Comparison of ENCODE assay signal across 8 mouse cellular contexts in genomic region chr7:6283451-6284075, GRCm38 (mm10). TPM values are rescaled to one million over a fixed set of nuclear protein-coding genes. Genes with fewer than 3 reads are reported as not detected.
A peak's percentile ranks its signal among the peaks of the same experiment; 100 is the strongest.
DNase-seq lines count a peak whose midpoint lies in the region; ATAC-seq lines count a peak whose summit lies in the region.

No protein-coding gene starts in this region.

- peak; percentile 64 for ATAC-seq in activated CD4-positive, CD25-positive, alpha-beta regulatory T cell, adult 4 months
- peak; percentile 69 for ATAC-seq in common myeloid progenitor, adult 5-6 weeks (replicated peaks; ENCODE audit: low read depth, poor library complexity, severe bottlenecking)
- ATAC-seq in megakaryocyte progenitor cell, adult 5-6 weeks (replicated peaks; ENCODE audit: poor library complexity): peak; percentile 65

- DNase-seq in gastrocnemius, adult 8-10 months (ENCODE audit: low spot score in 2 of 2): peak; percentile 51 to 57
- DNase-seq in induced T-regulatory cell, adult 2 months (ENCODE audit: low read depth): peak; percentile 94
- peak; percentile 71 to 87 for DNase-seq in left cerebral cortex, adult 9 months (ENCODE audit: low spot score in 2 of 2)
- peak; percentile 79 for DNase-seq in right cerebral cortex, postnatal 14 days
- DNase-seq in yolk sac, embryonic 10.5 days (ENCODE audit: low spot score): peak; percentile 90

RNA-seq across cellular contexts. Expression of gene Zfp667, which starts 2.8 kb away (rescaled TPM):
- polyA plus RNA-seq in activated CD4-positive, CD25-positive, alpha-beta regulatory T cell, adult 4 months (2017; shearing (Covaris generic)): 1 to 10 TPM; 4.1 to 4.6 TPM
- total RNA-seq in common myeloid progenitor, adult 5-6 weeks (2017): 5.7 and 7.8 TPM in 2 replicates
- 1 to 10 TPM; 4.2 to 5.8 (median 4.8) TPM for total RNA-seq in gastrocnemius, adult 8-10 months (2022)
- 1.3 and 3.3 TPM in 2 replicates for total RNA-seq in megakaryocyte progenitor cell, adult 5-6 weeks (2015)
- 2.8 and 3.4 TPM in 2 replicates for total RNA-seq in megakaryocyte progenitor cell, adult 5-6 weeks (2017)

RNA-seq across cellular contexts. Expression of gene Epp13, which starts 31.1 kb away (rescaled TPM):
- not detected for polyA plus RNA-seq in activated CD4-positive, CD25-positive, alpha-beta regulatory T cell, adult 4 months (2017; shearing (Covaris generic))
- not detected in 2 replicates for total RNA-seq in common myeloid progenitor, adult 5-6 weeks (2017)
- total RNA-seq in gastrocnemius, adult 8-10 months (2022): not detected
- total RNA-seq in megakaryocyte progenitor cell, adult 5-6 weeks (2015): not detected in 2 replicates
- not detected in 2 replicates for total RNA-seq in megakaryocyte progenitor cell, adult 5-6 weeks (2017)

RNA-seq across cellular contexts. Expression of gene Zfp583, which starts 47.5 kb away (rescaled TPM):
- 1 to 10 TPM in 1 of 2 experiments, not detected in 1; 1.1 TPM for polyA plus RNA-seq in activated CD4-positive, CD25-positive, alpha-beta regulatory T cell, adult 4 months (2017; shearing (Covaris generic))
- 3.1 and 3.7 TPM in 2 replicates for total RNA-seq in common myeloid progenitor, adult 5-6 weeks (2017)
- total RNA-seq in gastrocnemius, adult 8-10 months (2022): 1 to 10 TPM in 2 of 4 experiments, under 1 TPM in 2; 0.81 to 1.6 (median 1.1) TPM
- total RNA-seq in megakaryocyte progenitor cell, adult 5-6 weeks (2015): 4.0 TPM in 2 replicates
- 2.2 and 3.3 TPM in 2 replicates for total RNA-seq in megakaryocyte progenitor cell, adult 5-6 weeks (2017)

RNA-seq across cellular contexts. Expression of gene Gm3854, which starts 60.0 kb away (rescaled TPM):
- polyA plus RNA-seq in activated CD4-positive, CD25-positive, alpha-beta regulatory T cell, adult 4 months (2017; shearing (Covaris generic)): under 1 TPM; 0.24 to 0.31 TPM
- 0.39 and 1.2 TPM in 2 replicates for total RNA-seq in common myeloid progenitor, adult 5-6 weeks (2017)
- total RNA-seq in gastrocnemius, adult 8-10 months (2022): under 1 TPM; 0.24 to 0.54 (median 0.48) TPM
- 0.20 TPM in 2 replicates for total RNA-seq in megakaryocyte progenitor cell, adult 5-6 weeks (2015)
- 0.57 and 0.79 TPM in 2 replicates for total RNA-seq in megakaryocyte progenitor cell, adult 5-6 weeks (2017)

Comparison
In these comparisons a context has a peak if more than half of its experiments do, and no peak if none do; other contexts are left out.
1. Peak in every context shown above with its lines: DNase-seq and ATAC-seq.